ENCODE assay signal across 19 mouse cellular contexts in genomic region chr12:84567576-84567975, GRCm38 (mm10). TPM values are rescaled to one million over a fixed set of nuclear protein-coding genes. Genes with fewer than 3 reads are reported as not detected.
"Had no signal": no experiment of that assay in that cellular context is flagged by ENCODE, and none has a peak within 500 bp of the region (broad histone marks: within the 10 kb centered on the region; RNA-seq: fewer than 3 reads in every experiment).

No protein-coding gene starts in this region.

- ATAC-seq: hindbrain, embryonic 16.5 days; inflammation-experienced regulatory T-cells, adult 6 months; intestine, embryonic 15.5 days; intestine, postnatal 0 days had no signal

- DNase-seq: gastrocnemius, postnatal 14 days; gastrocnemius, postnatal 36 days; heart, adult 18-20 months; heart, postnatal 10 days; heart, postnatal 4 days; kidney, adult 18-20 months; kidney, adult 8-10 months; kidney, postnatal 10 days; kidney, postnatal 25 days; kidney, postnatal 4 days; liver had no signal

RNA-seq across cellular contexts. Expression of gene Vsx2, which starts 2.0 kb away (rescaled TPM):
- total RNA-seq: gastrocnemius, adult 18-20 months; gastrocnemius, adult 8-10 months; gastrocnemius, postnatal 14 days; gastrocnemius, postnatal 36 days; heart, adult 18-20 months; heart, adult 8-10 months; heart, postnatal 10 days; heart, postnatal 25 days; heart, postnatal 4 days had no signal
